Mouse (Mus musculus) heart, embryonic 11.5 days (tissue): ENCODE results near the gene Narf. TPM values are rescaled to one million over a fixed set of nuclear protein-coding genes. Genes with fewer than 3 reads are reported as not detected.

Experiments
- ATAC-seq: fragments of 200-750 bp; cut with Nextera tagmentation; replicated peaks from 2 replicates; pipeline ENCODE4 v1.8.0; 2017; ENCODE audit warnings: moderate library complexity; ENCODE audit not compliant: insufficient number of reproducible peaks, low FRiP score, low TSS enrichment
- H3K27ac ChIP-seq: fragments of 300-500 bp; sonication (generic); 2 replicates; pipeline ENCODE4 v1.5.1; 2014; ENCODE audit warnings: mild to moderate bottlenecking, low read depth, low read length
- H3K27me3 ChIP-seq: fragments of 300-500 bp; sonication (generic); 2 replicates; pipeline ENCODE4 v1.6.1; 2014; ENCODE audit warnings: mild to moderate bottlenecking, low read length, mixed read lengths; ENCODE audit not compliant: control insufficient read depth, insufficient read depth
- H3K36me3 ChIP-seq: fragments of 300-500 bp; sonication (generic); 2 replicates; pipeline ENCODE4 v1.6.1; 2014; ENCODE audit warnings: mild to moderate bottlenecking, low read length, moderate library complexity, mixed read lengths; ENCODE audit not compliant: control insufficient read depth, insufficient read depth
- H3K4me1 ChIP-seq: fragments of 300-500 bp; sonication (generic); 2 replicates; pipeline ENCODE4 v1.6.1; 2014; ENCODE audit warnings: low read length; ENCODE audit not compliant: control insufficient read depth, insufficient read depth
- H3K4me2 ChIP-seq: fragments of 300-500 bp; sonication (generic); 2 replicates; pipeline ENCODE4 v1.6.1; 2014; ENCODE audit warnings: mild to moderate bottlenecking, moderate library complexity
- H3K4me3 ChIP-seq: fragments of 300-500 bp; sonication (generic); 2 replicates; pipeline ENCODE4 v1.5.1; 2014; ENCODE audit warnings: low read depth, low read length
- H3K9ac ChIP-seq: fragments of 300-500 bp; sonication (generic); 2 replicates; pipeline ENCODE4 v1.6.1; 2014; ENCODE audit warnings: mild to moderate bottlenecking, low read depth, low read length, moderate library complexity
- H3K9me3 ChIP-seq: fragments of 300-500 bp; sonication (generic); replicated peaks from 2 replicates; pipeline ENCODE4 v1.6.1; 2016; ENCODE audit warnings: low read length; ENCODE audit not compliant: control insufficient read depth
- WGBS: fragments of 180-500 bp; shearing (Covaris S2); extraction: QIAGEN DNeasy Blood & Tissue Kit; methylation state at CpG from one replicate; pipeline ENCODE4 v1.1.7; 2014; ENCODE audit not compliant: insufficient replicate concordance; 5-methylcytosine and 5-hydroxymethylcytosine counted together
- polyA plus RNA-seq: library from polyadenylated mRNA; unstranded; fragments of >200 nt; fragmentation: Nextera tagmentation; extraction: Ambion mirVana; gene quantifications from 2 replicates; pipeline ENCODE4 v1.2.1, GENCODE M21; 2014

The Narf gene
- polyA plus RNA-seq, 1 experiment from 2014 or later: 51.3 TPM

- Histone ChIP-seq H3K36me3 (peaks cover 25% of the 10 kb centered on the region), H3K4me3 (no peak overlapping the region), H3K4me2 (no peak overlapping the region), H3K9me3 (no peaks in the 10 kb centered on the region), H3K27me3 (no peaks in the 10 kb centered on the region), H3K9ac (no peak overlapping the region), H3K4me1 (no peaks in the 10 kb centered on the region), H3K27ac (no peak overlapping the region)
- no peak for ATAC-seq
- WGBS: 89% methylated on average over 8 of the region's 8 CpGs
Observed at GRCm38 (mm10) chr11:121298493-121298892, 61.4 kb downstream of the Narf start.

- H3K4me1 ChIP-seq: no peaks in the 10 kb centered on the region
- no peak overlapping the region for H3K9ac ChIP-seq
- WGBS: 95% methylated on average over 9 of the region's 9 CpGs
- H3K4me3 ChIP-seq: no peak overlapping the region
- no peaks in the 10 kb centered on the region for H3K27me3 ChIP-seq
- peaks cover 25% of the 10 kb centered on the region for H3K36me3 ChIP-seq
- no peak overlapping the region for H3K4me2 ChIP-seq
- no peak overlapping the region for H3K27ac ChIP-seq
- no peaks in the 10 kb centered on the region for H3K9me3 ChIP-seq
- no peak for ATAC-seq
Observed at GRCm38 (mm10) chr11:121300265-121300664, 63.2 kb downstream of the Narf start.

- 93% methylated on average over 6 of the region's 6 CpGs for WGBS
- Histone ChIP-seq H3K9me3 (no peaks in the 10 kb centered on the region), H3K9ac (no peak overlapping the region), H3K4me1 (no peaks in the 10 kb centered on the region), H3K4me2 (no peak overlapping the region), H3K27me3 (no peaks in the 10 kb centered on the region), H3K4me3 (no peak overlapping the region), H3K36me3 (peaks cover 46% of the 10 kb centered on the region), H3K27ac (no peak overlapping the region)
- no peak for ATAC-seq
Observed at GRCm38 (mm10) chr11:121305371-121305770, 68.3 kb downstream of the Narf start.

Other genes starting within 250 kb of the Narf start
- gene Csnk1d, start 245.9 kb upstream of the Narf start, polyA plus RNA-seq: 47.9 and 58.5 TPM in 2 replicates
- gene Cd7, start 197.8 kb upstream of the Narf start, polyA plus RNA-seq: 0.31 TPM in 1 of 2 replicates, not detected in the other
- not detected in 2 replicates for gene Sectm1b, start 173.7 kb upstream of the Narf start, polyA plus RNA-seq
- gene Sectm1a, start 156.0 kb upstream of the Narf start, polyA plus RNA-seq: not detected in 2 replicates
- gene Tex19.2, start 118.6 kb upstream of the Narf start, polyA plus RNA-seq: not detected in 2 replicates
- gene Tex19.1, start 91.1 kb upstream of the Narf start, polyA plus RNA-seq: 0.14 and 0.20 TPM in 2 replicates
- not detected in 2 replicates for gene Uts2r, start 77.0 kb upstream of the Narf start, polyA plus RNA-seq
- gene Hexdc, start 32.8 kb upstream of the Narf start, polyA plus RNA-seq: 6.2 and 7.9 TPM in 2 replicates
- 25.3 and 29.9 TPM in 2 replicates for gene Ogfod3, start 32.5 kb upstream of the Narf start, polyA plus RNA-seq
- gene Cybc1, start 7.9 kb upstream of the Narf start, polyA plus RNA-seq: 20.5 and 21.7 TPM in 2 replicates
- gene Foxk2, start 22.7 kb downstream of the Narf start, polyA plus RNA-seq: 8.4 and 8.6 TPM in 2 replicates
- 84.8 and 88.8 TPM in 2 replicates for gene Wdr45b, start 117.2 kb downstream of the Narf start, polyA plus RNA-seq
- 3.4 and 4.5 TPM in 2 replicates for gene Rab40b, start 151.0 kb downstream of the Narf start, polyA plus RNA-seq
- 4.1 and 4.8 TPM in 2 replicates for gene Fn3krp, start 184.1 kb downstream of the Narf start, polyA plus RNA-seq
- gene Fn3k, start 197.7 kb downstream of the Narf start, polyA plus RNA-seq: 4.5 and 6.2 TPM in 2 replicates
- 16.5 and 22.3 TPM in 2 replicates for gene Tbcd, start 214.7 kb downstream of the Narf start, polyA plus RNA-seq